Mouse (Mus musculus) spleen, postnatal 14 days (tissue): ENCODE results near the gene Zbtb37.

Experiments used
- DNase-seq, 2 experiments: peaks; one replicate each; pipeline ENCODE4 v3.0.0; 2021 to 2022; ENCODE audit warnings: low spot score in 2 of 2

Zbtb37 gene

GRCm38 (mm10) chr1:160978071-160978735, 56.4 kb downstream of the Zbtb37 start, which contains the start of gene Serpinc1:
Gene Serpinc1 (plus strand): TSS chr1:160978585.
- DNase-seq: no peak

GRCm38 (mm10) chr1:160968643-160969042, 66.0 kb downstream of the Zbtb37 start:
- no peak for DNase-seq

- DNase-seq: no peak
Observed at GRCm38 (mm10) chr1:160967268-160967667, 67.4 kb downstream of the Zbtb37 start.

GRCm38 (mm10) chr1:160963199-160963598, 71.5 kb downstream of the Zbtb37 start:
- DNase-seq: no peak
